ENCODE assay signal across 12 mouse cellular contexts in genomic region chr8:71530735-71531467, GRCm38 (mm10). TPM values are rescaled to one million over a fixed set of nuclear protein-coding genes. Genes with fewer than 3 reads are reported as not detected.
A peak's percentile ranks its signal among the peaks of the same experiment; 100 is the strongest.
DNase-seq lines count a peak whose midpoint lies in the region; ATAC-seq and TF ChIP-seq lines count a peak whose summit lies in the region.
"Not testable (repeated sequence)": the region's sequence is repeated elsewhere in the genome, so short reads cannot be mapped to it uniquely, and the experiment has no call there.
"Had no signal": no experiment of that assay in that cellular context is flagged by ENCODE, and none has a peak within 500 bp of the region (broad histone marks: within the 10 kb centered on the region; RNA-seq: fewer than 3 reads in every experiment).

No protein-coding gene starts in this region.

- DNase-seq in CD4-positive, CD25-positive, alpha-beta regulatory T cell, adult 2 months (ENCODE audit: low read depth, low spot score) = peak; percentile 65
- peak; percentile 38 for DNase-seq in adrenal gland, adult 2 months
- peak; percentile 77 for DNase-seq in cerebellum, adult 9-10 months
- DNase-seq in forebrain, postnatal 0 days = peak; percentile 44
- DNase-seq in left cerebral cortex, adult 2 months (ENCODE audit: extremely low spot score in 1 of 2, low spot score in 2 of 2) = not testable (repeated sequence)
- DNase-seq in lung, postnatal 36 days = peak; percentile 73
- DNase-seq in splenic B cell, adult 2 months (ENCODE audit: low read depth, low spot score) = peak; percentile 64

- peaks cover 11% of the 10 kb centered on the region; the same call in 1 of the 2 replicates for H3K27me3 ChIP-seq in forebrain, postnatal 0 days (ENCODE audit: insufficient read depth, low read length)
- not testable (repeated sequence) for H3K27me3 ChIP-seq in kidney, embryonic 14.5 days (ENCODE audit: control insufficient read depth, insufficient read depth, low read length); splenic B cell, adult 2 months (ENCODE audit: control insufficient read depth, insufficient read depth, low read length, poor library complexity, severe bottlenecking)

- intact Hi-C loops in left cerebral cortex, adult 2 months (cut with DNase I) = not testable (repeated sequence)

- not testable (repeated sequence) for H3K9ac ChIP-seq in forebrain, postnatal 0 days; kidney, embryonic 14.5 days (ENCODE audit: low read depth, low read length)

- not testable (repeated sequence) for ATAC-seq in forebrain, postnatal 0 days; kidney, embryonic 14.5 days (ENCODE audit: low FRiP score, low TSS enrichment)

- not testable (repeated sequence) for H3K36me3 ChIP-seq in forebrain, postnatal 0 days (ENCODE audit: insufficient read depth); kidney, embryonic 14.5 days (ENCODE audit: control insufficient read depth, insufficient read depth, low read length); splenic B cell, adult 2 months (ENCODE audit: control insufficient read depth, insufficient read depth, low read length, poor library complexity, severe bottlenecking)

- TF ChIP-seq CTCF in forebrain, postnatal 0 days (IDR thresholded peaks at IDR 0.05; ENCODE audit: low read depth) = peak; percentile 55
- peak; percentile 69 for TF ChIP-seq CTCF in left cerebral cortex, adult 2 months (IDR thresholded peaks at IDR 0.05)

- 66% methylated on average over 5 of the region's 12 CpGs for WGBS in forebrain, postnatal 0 days
- WGBS in kidney, embryonic 14.5 days = 64% methylated on average over 5 of the region's 12 CpGs

- not testable (repeated sequence) for H3K27ac ChIP-seq in forebrain, postnatal 0 days (ENCODE audit: low read depth, low read length); left cerebral cortex, adult 2 months
- H3K27ac ChIP-seq in kidney, embryonic 14.5 days (ENCODE audit: low read depth, low read length) = 0 out of 2 replicates have a peak overlapping the region, but pooled peaks have one; percentile 7

- not testable (repeated sequence) for H3K4me1 ChIP-seq in forebrain, postnatal 0 days (ENCODE audit: insufficient read depth)
- H3K4me1 ChIP-seq in kidney, embryonic 14.5 days (ENCODE audit: control insufficient read depth, insufficient read depth, low read length) = peaks cover 18% of the 10 kb centered on the region; the same call in 1 of the 2 replicates

- not testable (repeated sequence) for H3K4me3 ChIP-seq in forebrain, postnatal 0 days (ENCODE audit: low read depth, low read length); kidney, embryonic 14.5 days (ENCODE audit: low read length); left cerebral cortex, adult 2 months

- H3K4me2 ChIP-seq in forebrain, postnatal 0 days (ENCODE audit: low read depth); kidney, embryonic 14.5 days (replicated peaks; ENCODE audit: low read depth, low read length): not testable (repeated sequence)

- H3K9me3 ChIP-seq in forebrain, postnatal 0 days (ENCODE audit: low read length); kidney, embryonic 14.5 days (ENCODE audit: control insufficient read depth, low read length): not testable (repeated sequence)

RNA-seq across cellular contexts. Expression of gene Ccdc194, which starts 5.4 kb away (rescaled TPM):
- total RNA-seq in adrenal gland, adult 2 months (2021) = not detected
- not detected in 2 replicates for polyA plus RNA-seq in adrenal gland, adult 2 months (2012; rRNA removed)
- total RNA-seq in forebrain, postnatal 0 days (2014; rRNA removed) = 0.48 TPM in 1 of 2 replicates, not detected in the other
- polyA plus RNA-seq in forebrain, postnatal 0 days (2015; fragmentation: Nextera tagmentation; extraction: Ambion mirVana) = 0.08 and 0.16 TPM in 2 replicates
- polyA plus RNA-seq in kidney, embryonic 14.5 days (2014; fragmentation: Nextera tagmentation; extraction: Ambion mirVana) = 0.27 and 0.34 TPM in 2 replicates
- total RNA-seq in left cerebral cortex, adult 2 months (2021) = not detected
- total RNA-seq: adrenal gland, postnatal 14 days; layer of hippocampus, postnatal 10 days; megakaryocyte, adult 5-6 weeks had no signal
- polyA plus RNA-seq: G1E had no signal

RNA-seq across cellular contexts. Expression of gene Bst2, which starts 6.4 kb away (rescaled TPM):
- total RNA-seq in adrenal gland, adult 2 months (2021) = 10 to 100 TPM; 63.1 to 98.6 TPM
- 457 and 528 TPM in 2 replicates for polyA plus RNA-seq in adrenal gland, adult 2 months (2012; rRNA removed)
- total RNA-seq in forebrain, postnatal 0 days (2014; rRNA removed) = 10.1 and 17.8 TPM in 2 replicates
- 19.3 and 21.0 TPM in 2 replicates for polyA plus RNA-seq in forebrain, postnatal 0 days (2015; fragmentation: Nextera tagmentation; extraction: Ambion mirVana)
- 8.6 and 17.1 TPM in 2 replicates for polyA plus RNA-seq in kidney, embryonic 14.5 days (2014; fragmentation: Nextera tagmentation; extraction: Ambion mirVana)
- 1 to 10 TPM; 3.5 to 4.0 TPM for total RNA-seq in left cerebral cortex, adult 2 months (2021)

RNA-seq across cellular contexts. Expression of gene Mvb12a, which starts 11.8 kb away (rescaled TPM):
- 10 to 100 TPM; 64.7 to 74.4 TPM for total RNA-seq in adrenal gland, adult 2 months (2021)
- polyA plus RNA-seq in adrenal gland, adult 2 months (2012; rRNA removed) = 230 and 237 TPM in 2 replicates
- 70.5 and 81.7 TPM in 2 replicates for total RNA-seq in forebrain, postnatal 0 days (2014; rRNA removed)
- polyA plus RNA-seq in forebrain, postnatal 0 days (2015; fragmentation: Nextera tagmentation; extraction: Ambion mirVana) = 73.4 and 87.4 TPM in 2 replicates
- polyA plus RNA-seq in kidney, embryonic 14.5 days (2014; fragmentation: Nextera tagmentation; extraction: Ambion mirVana) = 98.7 and 111 TPM in 2 replicates
- 10 to 100 TPM; 37.2 to 37.6 TPM for total RNA-seq in left cerebral cortex, adult 2 months (2021)

RNA-seq across cellular contexts. Expression of gene Plvap, which starts 19.3 kb away (rescaled TPM):
- total RNA-seq in adrenal gland, adult 2 months (2021) = 100 to 1,000 TPM; 198 to 219 TPM
- 559 and 580 TPM in 2 replicates for polyA plus RNA-seq in adrenal gland, adult 2 months (2012; rRNA removed)
- 2.2 and 4.0 TPM in 2 replicates for total RNA-seq in forebrain, postnatal 0 days (2014; rRNA removed)
- polyA plus RNA-seq in forebrain, postnatal 0 days (2015; fragmentation: Nextera tagmentation; extraction: Ambion mirVana) = 6.9 and 8.7 TPM in 2 replicates
- 117 and 123 TPM in 2 replicates for polyA plus RNA-seq in kidney, embryonic 14.5 days (2014; fragmentation: Nextera tagmentation; extraction: Ambion mirVana)
- total RNA-seq in left cerebral cortex, adult 2 months (2021) = 1 to 10 TPM; 8.5 to 9.1 TPM

RNA-seq across cellular contexts. Expression of gene Tmem221, which starts 27.8 kb away (rescaled TPM):
- total RNA-seq in adrenal gland, adult 2 months (2021) = 1 to 10 TPM; 4.1 to 6.8 TPM
- 31.6 and 35.2 TPM in 2 replicates for polyA plus RNA-seq in adrenal gland, adult 2 months (2012; rRNA removed)
- total RNA-seq in forebrain, postnatal 0 days (2014; rRNA removed) = 0.08 TPM in 1 of 2 replicates, not detected in the other
- 0.16 and 0.18 TPM in 2 replicates for polyA plus RNA-seq in forebrain, postnatal 0 days (2015; fragmentation: Nextera tagmentation; extraction: Ambion mirVana)
- 8.2 and 11.2 TPM in 2 replicates for polyA plus RNA-seq in kidney, embryonic 14.5 days (2014; fragmentation: Nextera tagmentation; extraction: Ambion mirVana)
- total RNA-seq in left cerebral cortex, adult 2 months (2021) = not detected
- total RNA-seq: G1E; layer of hippocampus, postnatal 10 days had no signal
- polyA plus RNA-seq: G1E had no signal
